Mouse (Mus musculus): ENCODE data around the gene Scn2b. TPM values are rescaled to one million over a fixed set of nuclear protein-coding genes. Genes with fewer than 3 reads are reported as not detected.

Gene Scn2b
- total RNA-seq (2021) = 100 to 1,000 TPM; 243 to 261 TPM

DNA sequence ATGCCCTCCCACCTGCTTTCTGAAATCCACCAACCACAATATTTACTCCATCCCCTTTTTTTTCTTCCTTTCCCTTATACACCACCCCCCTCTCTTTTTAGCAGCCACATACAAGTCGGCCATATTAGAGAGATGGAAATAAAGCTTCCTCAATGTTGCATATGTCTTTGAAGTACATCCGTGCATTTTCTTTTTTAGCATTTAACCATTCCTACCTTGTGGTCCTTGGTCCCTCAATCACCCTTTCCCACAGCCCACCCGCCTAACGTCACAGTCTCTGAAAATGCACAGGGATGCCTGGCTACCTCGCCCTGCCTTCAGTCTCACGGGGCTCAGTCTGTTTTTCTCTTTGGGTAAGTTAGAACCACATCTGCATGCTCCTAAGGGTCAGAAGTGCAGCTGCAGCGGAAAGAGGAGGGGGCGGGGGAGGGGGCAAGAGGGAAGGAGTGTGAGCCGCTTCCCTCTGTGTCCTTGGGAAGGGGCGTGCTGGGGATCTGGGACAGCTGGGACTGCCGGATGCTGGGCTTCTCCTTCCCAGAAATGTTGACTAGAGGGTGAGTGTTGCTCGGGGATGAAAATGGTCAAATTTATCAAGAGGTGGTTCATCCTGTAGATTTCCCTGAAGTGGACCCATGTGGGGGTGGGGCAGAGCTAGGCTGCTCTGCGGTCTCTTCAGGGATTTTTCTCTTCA is at the start of gene Scn2b:
Gene Scn2b, plus strand, starts transcription at position 42 of the 691 bp plus-strand sequence.
- DNase-seq (ENCODE audit: extremely low spot score in 1 of 2, low spot score in 1 of 2) = no peak

DNA sequence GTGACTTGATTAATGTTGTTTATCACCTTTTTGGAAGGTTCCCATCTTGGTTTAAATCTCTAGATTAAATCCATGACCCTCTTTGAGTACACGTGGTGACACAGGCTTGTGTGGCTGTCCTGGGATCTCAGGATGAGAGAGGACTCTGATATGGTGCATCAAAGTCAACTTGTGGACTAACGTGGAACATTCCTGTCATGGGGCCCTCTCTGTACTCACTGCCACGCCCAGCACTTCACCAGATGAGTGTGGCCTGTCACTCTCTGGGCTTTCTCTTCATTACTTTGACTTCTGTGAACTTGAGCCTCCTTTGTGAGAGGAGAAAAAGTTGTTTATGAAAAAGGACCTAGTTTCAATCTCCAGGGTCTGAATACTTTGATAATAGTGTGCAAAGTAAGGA is 45.8 kb upstream of the Scn2b start:
- no peak for DNase-seq (ENCODE audit: extremely low spot score in 1 of 2, low spot score in 1 of 2)

DNA sequence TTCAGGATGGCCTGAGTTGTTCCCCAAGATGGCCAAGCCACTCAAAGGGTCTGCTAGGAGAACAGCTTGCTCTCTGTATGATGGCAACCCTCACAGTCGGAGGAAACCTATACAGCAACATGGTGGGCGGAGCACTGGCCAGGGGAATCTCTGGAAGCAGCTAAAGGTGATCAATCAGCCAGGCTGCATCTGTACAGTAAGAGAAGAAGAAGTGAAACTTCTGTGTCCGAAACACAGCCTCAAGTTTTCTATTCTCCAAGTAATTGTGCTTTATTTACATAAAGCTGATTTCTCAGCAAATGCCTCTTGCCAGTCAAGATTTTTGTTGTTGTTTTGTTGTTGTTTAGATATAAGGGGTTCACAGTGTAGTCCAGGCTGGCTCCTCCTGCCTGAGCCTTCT is 39.7 kb upstream of the Scn2b start:
- DNase-seq (ENCODE audit: extremely low spot score in 1 of 2, low spot score in 1 of 2) = no peak

DNA sequence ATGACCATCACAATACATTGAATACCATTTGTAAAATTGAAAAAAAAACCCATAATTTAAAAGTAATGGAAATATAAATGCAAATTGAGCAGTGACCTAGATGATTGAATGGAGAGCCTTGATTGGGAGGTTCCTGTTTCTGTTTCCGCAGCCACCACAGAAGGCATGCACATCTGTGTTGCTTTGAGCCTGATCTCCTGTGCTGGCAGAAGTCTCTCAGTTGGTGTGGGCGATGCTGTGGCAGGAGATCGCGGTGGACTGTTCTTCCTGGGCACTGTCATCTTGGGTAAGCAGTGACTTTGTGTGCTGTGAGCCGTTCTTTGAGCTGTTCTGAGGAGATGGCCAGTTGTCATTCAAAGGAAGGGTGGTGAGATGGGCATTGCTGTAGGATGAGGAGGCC is 38.6 kb upstream of the Scn2b start, which contains the start of gene Jaml:
Gene Jaml, plus strand, starts transcription at position 173 of the 400 bp plus-strand sequence.
- no peak for DNase-seq (ENCODE audit: extremely low spot score in 1 of 2, low spot score in 1 of 2)

DNA sequence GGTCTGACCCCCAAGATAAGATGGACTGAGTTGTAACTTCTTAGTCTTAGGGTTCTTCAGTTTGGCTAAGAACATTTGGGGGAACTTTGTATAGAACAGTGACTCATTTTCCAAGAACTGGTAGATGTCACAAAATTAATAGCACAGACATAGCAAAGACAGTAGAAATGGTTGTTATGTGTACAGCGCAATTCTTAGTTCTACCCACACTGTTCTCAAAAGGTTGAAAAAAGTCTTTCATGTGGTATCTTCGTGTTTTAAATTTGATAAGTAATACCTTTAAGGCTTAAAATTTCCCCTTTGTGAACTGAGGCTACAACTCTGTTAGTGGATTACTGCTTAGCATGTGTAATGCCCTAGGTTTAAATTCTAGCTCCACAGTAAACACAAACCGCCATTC is 34.5 kb upstream of the Scn2b start:
- DNase-seq (ENCODE audit: extremely low spot score in 1 of 2, low spot score in 1 of 2) = no peak

DNA sequence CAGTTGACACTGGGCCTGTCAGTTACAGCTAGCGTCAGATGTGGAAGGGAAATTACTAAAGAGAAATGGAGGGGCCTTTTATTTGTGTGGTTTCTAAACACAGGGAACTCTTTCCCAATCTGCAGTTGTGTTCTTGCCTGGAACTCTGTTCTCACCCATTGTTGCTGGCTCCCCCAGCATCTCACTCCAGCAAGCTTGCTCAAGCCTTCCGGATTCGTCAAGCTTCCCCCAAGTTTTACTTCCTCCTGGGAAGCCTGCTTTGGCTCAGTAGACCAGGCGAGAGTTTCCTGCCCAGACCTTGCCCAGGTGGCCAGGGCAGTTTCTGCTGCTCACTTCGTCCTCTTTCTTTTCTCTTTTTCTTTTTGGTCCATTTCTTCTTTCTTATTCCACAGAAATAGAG is 33.0 kb upstream of the Scn2b start:
- no peak for DNase-seq (ENCODE audit: extremely low spot score in 1 of 2, low spot score in 1 of 2)

DNA sequence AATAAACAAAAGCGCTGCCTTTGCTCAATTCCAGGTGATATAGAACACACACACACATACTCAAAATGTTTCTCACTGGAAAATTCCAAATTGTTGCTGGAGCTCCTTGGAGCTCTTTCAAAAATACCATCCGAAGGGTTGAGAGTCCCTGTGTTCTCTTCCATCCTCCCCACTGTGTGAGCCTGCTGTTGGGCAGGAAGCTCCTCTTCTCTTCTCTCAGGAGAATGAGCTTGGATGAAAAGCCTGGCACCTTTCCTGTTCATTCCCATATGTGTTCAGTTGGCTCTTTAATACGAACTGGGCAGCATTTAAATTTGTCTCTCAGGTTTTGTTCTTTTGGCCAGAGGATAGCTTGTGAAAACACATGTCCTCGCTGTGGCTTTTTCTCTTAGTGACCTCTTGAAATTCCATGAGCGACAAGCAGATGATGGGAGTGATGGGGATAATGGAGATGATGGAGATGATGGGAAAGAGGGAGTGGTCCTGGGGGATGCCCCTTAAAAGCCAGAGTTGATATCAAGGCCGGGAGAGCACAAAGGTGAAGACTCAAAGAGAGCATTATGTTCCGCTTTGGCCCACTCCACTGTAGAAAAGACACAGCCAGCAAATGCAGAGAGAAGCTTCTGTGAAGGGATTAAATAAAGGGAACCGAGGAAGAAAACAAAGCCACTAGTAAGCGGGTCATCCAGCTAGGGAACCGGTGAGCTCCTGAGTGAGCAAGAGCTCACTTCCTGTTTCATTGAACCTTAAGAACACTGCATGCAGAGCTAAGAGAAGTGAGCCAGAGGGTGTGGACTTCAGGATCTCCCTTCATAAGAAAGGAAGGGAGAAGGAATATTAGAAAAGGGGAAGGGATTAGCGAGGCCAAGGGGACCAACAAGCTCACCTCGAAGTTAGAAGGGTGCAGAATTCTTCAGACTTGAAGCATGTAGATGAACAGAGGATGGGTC is 31.6 kb upstream of the Scn2b start:
- no peak for DNase-seq (ENCODE audit: extremely low spot score in 1 of 2, low spot score in 1 of 2)

DNA sequence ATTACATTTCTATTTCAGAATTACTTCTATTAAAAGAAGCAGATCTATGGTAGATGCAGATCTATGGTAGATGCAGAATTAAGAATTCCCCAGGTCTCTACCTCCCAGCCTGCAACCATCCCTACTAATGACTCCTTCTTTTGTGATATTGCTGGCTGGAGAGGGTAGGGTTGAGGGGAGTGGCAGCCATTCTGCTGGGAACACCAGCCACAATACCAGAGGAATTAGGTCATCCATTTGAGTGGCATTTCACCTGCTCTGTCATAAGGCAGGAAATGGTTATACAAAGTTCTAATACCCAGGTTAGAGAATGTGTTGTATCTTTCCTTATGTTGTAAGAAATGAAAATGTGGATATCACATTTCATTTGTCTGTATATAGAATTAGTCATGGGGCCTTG is 29.5 kb upstream of the Scn2b start:
- no peak for DNase-seq (ENCODE audit: extremely low spot score in 1 of 2, low spot score in 1 of 2)

DNA sequence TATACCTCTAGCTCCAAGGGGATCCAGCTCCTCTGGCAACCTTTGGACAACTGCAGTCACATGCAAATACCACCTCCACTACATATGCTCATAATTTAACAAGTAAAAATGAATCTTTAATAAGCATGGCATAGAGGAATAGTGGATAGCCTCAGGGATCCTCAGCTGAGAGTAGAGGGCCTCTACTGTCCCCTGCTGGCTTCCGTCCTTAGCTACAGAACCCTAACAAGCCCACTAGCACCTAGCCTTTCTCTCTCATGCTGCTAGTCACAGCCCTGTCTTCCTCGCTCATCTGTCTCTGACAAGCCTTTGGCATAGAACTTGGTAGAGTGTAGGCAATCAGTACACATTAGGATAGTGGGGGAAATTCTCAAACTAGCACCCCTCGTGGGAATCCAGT is 26.8 kb upstream of the Scn2b start:
- DNase-seq (ENCODE audit: extremely low spot score in 1 of 2, low spot score in 1 of 2) = no peak

DNA sequence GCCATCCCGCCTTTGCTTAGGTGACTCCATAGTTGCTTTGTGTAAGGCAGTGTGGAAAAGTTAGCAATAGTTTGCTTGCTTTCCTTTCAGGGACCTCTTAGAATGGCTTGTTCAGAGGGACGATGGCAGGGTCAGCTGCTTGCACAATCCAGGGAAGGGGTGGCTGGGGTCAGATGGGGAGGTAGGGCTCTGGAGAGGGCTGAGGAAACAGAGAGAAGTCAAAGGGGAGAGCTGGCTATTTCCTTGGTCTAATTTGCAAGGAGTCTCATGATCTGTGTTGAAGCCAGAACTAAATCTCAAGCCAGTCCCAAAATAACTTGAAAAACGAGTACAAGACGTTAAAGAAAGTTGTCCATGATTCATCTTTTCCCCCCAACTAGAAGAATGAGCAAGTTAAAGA is 24.9 kb upstream of the Scn2b start:
- DNase-seq (ENCODE audit: extremely low spot score in 1 of 2, low spot score in 1 of 2) = no peak

DNA sequence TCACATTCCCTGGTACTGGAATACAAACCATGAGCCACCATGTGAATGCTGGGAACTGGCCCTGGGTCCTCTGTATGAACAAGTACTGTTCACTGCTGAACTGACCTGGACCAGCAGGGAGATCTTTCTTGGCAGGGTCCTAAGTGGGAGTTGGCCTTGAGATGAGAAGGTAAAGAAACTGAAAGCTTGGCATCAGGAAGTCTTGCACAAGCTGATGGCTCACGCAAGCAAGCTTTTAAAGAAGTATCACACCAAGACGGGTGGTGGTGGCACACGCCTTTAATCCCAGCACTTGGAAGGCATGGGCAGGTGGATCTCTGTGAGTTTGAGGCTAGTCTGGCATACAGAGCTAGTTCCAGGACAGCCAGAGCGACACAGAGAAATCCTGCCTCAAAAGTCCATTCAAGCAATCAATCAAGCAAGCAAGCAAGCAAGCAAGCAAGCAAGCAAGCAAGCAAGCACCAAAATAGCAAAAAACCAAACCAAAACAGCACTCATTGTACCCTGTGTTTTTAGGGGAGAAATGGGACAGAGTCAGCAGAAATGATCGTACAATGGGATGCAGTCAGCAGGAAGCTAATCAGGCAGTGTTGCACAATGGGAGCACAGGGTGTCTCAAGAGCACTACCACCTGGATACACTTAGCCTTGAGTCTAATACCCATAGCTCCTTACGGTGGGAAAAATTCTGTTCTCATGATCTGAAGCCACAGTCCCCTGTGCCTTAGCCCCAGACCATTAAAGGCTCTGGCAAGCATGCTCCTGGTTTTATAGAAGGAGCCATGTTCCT is 22.2 kb upstream of the Scn2b start:
- DNase-seq (ENCODE audit: extremely low spot score in 1 of 2, low spot score in 1 of 2) = no peak

DNA sequence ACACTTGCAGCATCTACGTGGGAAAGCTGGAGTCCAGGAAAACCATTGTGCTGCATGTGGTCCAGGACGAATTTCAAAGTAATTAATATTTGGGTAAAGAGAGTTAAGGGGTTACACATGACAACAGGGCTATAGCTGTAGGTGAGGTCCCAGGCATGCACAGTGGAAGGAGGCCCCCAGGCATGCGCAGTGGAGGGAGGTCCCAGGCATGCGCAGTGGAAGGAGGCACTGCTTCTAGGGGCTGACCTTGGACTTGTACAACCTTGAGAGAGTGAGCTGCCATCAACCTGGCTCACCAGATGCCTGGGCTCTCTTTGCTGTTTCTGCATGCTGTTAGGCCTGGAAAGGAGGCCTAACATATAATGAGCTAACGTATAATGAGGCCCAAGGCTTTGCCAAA is 19.7 kb upstream of the Scn2b start:
- DNase-seq (ENCODE audit: extremely low spot score in 1 of 2, low spot score in 1 of 2) = no peak

DNA sequence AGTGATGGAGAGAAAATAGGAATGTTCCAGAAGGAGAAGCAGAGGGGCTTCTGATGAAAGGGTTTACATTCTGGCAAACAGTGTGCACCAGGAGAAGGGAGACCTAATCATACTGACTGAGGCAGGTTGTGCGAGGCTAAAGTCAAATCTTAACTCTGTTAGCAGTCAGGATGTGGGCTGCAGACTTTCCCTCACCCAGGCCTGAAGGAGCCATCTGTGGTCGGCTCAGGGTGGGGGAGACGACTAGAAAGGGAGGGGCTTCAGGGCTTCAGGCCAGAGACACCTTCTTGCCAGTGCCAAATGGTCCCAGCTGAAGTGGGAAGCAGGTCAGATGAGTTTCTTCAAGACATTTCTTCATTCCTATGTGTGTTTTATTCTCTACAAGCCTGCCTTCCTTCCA is 19.2 kb upstream of the Scn2b start:
- DNase-seq (ENCODE audit: extremely low spot score in 1 of 2, low spot score in 1 of 2) = no peak

DNA sequence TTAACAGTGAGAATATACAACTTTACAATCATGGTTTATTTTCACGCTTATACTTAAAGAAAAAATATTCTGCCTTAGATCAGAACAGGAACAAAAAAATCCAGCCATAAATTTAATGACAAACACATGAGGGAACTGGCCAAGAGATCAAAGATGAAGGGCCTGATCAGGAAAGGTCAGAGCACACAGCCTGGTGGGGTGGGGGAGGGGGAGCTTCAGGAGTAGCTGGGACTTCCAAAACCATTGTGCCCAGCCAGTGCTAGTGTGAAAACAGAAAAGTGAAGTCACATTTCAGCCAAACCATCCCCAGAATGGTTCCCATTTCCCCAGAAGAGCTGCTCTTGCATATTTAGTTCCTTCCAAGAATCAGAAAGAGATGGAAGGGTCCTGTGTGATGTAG is 15.1 kb upstream of the Scn2b start:
- DNase-seq (ENCODE audit: extremely low spot score in 1 of 2, low spot score in 1 of 2) = no peak

DNA sequence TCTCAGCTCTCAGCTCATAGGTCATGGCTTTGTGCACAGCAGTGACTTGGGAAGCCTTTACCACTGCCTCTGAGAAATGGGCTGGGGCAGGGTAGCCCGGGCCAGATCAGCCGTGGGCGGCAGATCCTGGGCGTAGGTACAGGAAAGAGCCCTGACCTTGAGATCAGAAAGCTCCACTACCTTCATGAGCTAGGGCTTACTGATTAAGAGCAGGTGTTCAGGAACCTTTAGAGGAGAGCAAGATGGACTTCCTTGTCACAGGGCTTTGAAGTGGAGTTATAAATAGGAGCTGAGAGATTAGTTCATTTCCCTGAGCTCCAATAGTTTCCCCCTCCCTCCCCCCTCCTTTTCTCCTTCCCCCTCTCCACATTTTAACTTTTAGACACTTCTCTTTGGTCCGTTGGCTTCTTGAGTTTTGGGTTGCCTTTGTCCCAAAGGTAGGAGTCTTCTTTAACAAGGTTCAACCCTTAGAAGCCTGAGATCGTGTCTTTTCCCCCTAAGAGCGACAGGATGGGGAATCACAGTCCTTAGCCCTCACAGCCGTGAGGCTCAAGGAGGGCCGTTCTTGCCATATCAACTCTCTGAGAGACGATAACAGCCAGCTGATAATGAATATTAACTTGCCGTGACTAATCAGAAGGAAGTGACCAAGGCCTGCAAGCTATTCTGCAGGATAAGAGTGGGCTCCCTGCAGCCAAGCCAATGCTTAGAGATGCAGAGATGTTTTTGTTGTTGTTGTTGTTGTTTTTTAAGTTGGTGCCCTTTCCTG is 14.2 kb upstream of the Scn2b start:
- DNase-seq (ENCODE audit: extremely low spot score in 1 of 2, low spot score in 1 of 2) = no peak

DNA sequence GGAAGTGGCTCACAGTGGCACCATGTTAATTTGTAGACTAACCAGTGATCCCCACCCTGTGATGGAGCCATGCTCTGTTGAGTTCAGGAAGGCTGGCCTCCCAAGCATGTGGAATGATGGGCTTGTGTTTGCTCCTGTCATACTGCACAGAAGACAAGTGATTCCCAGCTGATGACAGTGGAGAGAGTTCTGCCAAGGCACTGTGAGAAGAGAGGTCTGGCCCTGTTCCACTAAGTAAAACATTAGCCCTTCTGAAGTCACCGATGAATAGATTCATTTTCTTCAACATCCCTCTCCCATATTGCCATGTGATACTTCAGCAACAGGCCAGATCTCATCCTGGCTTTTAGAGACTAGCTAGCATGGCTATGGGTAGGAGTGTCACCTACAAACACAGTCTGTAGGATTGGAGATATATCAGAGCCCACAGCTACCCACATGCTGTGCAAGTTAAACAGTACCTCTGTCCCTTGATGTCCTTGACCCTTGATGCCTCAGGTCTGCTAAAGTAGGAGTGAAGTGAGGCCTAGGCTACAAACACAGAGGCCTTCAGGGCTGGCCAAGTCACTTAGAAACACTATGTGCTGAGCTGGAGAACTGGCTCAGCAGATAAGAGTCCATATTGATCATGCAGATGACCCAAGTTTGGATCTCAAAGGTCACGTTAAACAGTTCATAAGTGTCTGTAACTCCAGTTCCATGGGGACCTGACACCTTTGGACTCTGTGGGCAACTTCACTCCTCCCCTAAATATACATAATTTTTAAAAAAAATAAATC is 11.8 kb upstream of the Scn2b start:
- DNase-seq (ENCODE audit: extremely low spot score in 1 of 2, low spot score in 1 of 2) = no peak

DNA sequence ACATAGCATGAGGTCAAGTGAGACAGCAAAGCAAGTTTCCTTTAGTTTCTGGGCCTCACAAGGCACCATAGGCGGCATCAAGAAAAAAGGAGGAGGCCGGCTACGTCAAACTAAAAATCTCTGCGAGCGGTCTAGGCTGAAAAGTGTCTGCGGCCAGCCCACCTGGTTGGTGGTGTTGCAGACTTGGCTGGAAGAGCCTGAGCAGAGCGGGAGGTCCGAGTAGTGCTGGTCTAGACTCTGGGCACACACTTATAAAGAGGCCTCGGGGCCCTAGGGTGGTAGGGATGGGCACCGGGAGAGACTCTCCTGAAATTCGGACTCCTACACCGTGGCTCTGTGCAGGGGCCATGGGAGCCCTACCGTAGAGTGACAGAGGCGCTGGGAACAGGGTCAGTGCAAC is 1.9 kb upstream of the Scn2b start:
- peak in 1 of 2 experiments; percentile 65 for DNase-seq (ENCODE audit: extremely low spot score in 1 of 2, low spot score in 1 of 2)

DNA sequence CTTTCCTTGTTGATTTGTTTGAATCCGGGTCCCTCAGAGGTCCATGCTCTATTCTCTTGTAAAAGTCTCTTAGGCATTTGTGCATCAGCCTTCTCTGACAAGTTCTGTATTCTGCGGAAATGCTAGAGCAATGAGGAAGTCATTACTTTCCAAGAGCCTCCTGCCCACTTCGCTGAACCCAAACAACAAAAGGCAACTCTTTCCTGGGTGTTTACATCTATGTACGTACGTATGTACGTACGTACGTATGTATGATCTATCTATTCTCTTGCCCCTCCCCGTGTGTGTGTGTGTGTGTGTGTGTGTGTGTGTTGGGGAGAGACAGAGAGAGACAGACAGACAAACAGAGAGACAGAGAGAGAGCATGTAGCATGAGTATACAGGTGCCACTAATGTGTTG is 763 bp upstream of the Scn2b start:
- no peak for DNase-seq (ENCODE audit: extremely low spot score in 1 of 2, low spot score in 1 of 2)

DNA sequence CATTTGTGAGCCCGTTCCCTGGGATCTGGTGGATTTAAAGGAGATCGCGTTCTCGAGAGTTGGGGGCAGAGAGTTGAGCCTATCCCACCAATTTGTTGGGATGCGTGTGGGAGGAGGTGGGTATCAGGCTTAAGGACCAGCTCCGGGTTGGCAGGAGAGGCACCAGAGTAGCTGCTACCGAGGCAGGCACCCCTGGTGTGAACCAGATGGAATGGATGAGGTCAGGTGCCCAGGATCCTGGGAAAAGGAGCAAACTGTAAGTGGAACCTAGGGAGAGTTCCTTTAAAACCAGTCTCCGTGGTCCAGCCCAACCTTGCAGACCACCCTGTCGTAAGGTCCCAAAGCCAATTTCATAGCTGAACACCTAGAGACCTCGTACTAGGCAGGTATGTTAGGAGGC is 970 bp downstream of the Scn2b start:
- no peak for DNase-seq (ENCODE audit: extremely low spot score in 1 of 2, low spot score in 1 of 2)

All from layer of hippocampus, postnatal 25 days (tissue).